Mouse (Mus musculus) small intestine, adult 2 months (tissue): ENCODE results near the gene Cenpt.

Experiments used
- CTCF ChIP-seq: fragments of 200-500 bp; IDR thresholded peaks from 2 replicates; pipeline ENCODE4 v1.5.1; 2012; ENCODE audit warnings: low read depth, mild to moderate bottlenecking, control low read depth, inconsistent platforms, low read length, moderate library complexity, mixed read lengths; ENCODE audit not compliant: insufficient replicate concordance, insufficient read length; ENCODE audit errors: extremely low read depth
- POLR2A ChIP-seq: fragments of 200-500 bp; IDR thresholded peaks from 2 replicates; pipeline ENCODE4 v1.6.1; 2012; ENCODE audit warnings: low read depth, mild to moderate bottlenecking, control low read depth, inconsistent platforms, low read length, moderate library complexity

DNA sequence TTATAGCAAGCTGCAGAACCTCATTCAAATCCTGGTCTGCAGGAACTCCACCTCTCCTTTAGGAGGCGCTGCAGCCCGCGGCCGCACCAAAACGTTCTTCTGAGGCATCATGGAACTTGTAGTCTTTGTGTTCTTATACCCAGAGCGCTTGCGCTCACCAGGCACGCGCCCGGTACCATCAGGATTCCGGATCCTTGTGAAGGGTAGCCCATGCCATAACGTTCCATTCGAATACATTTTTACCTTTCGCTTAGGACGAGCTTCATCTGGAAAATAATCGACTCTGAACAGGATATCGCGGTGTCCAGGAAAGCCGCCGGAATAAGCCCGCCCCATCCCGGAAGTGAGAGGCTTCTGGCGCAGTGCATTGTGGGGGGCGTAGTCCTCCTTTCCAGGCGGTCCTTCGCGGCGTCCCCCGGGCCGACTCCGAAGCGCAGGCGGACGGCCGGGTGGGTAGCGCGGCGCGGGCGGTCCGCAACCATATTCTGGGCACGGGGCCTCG is 1.7 kb upstream of the Cenpt start, which contains the start of gene Thap11:
- peak; percentile 46; the same call in 1 of the 2 replicates for TF ChIP-seq POLR2A
- TF ChIP-seq CTCF: peak; percentile 95
